Mouse (Mus musculus): Measurements from ENCODE around the gene Rbmx.

- TF ChIP-seq CTCF (IDR thresholded peaks at IDR 0.05; ENCODE audit: control insufficient read depth, insufficient read depth, low read length) (no peak), POLR2A (IDR thresholded peaks at IDR 0.05; ENCODE audit: borderline replicate concordance, control insufficient read depth, low read depth, low read length) (peak; percentile 41; the same call in 1 of the 2 replicates)
These were observed at the start of gene Rbmx for GRCm38 (mm10) chrX:57392367-57393246.

Data from bone marrow, adult 2 months (tissue).